Mouse (Mus musculus): ENCODE data around the gene Tns1.
"Not testable (repeated sequence)": the region's sequence is repeated elsewhere in the genome, so short reads cannot be mapped to it uniquely, and the experiment has no call there.

Gene Tns1

GRCm38 (mm10) chr1:74124021-74124981, at the start of gene Tns1:
Gene Tns1 (minus strand): TSS chr1:74124449.
- no peak for DNase-seq (ENCODE audit: low read depth, low spot score)

GRCm38 (mm10) chr1:74172722-74173121, 48.5 kb upstream of the Tns1 start:
- DNase-seq (ENCODE audit: low read depth, low spot score): no peak

- no peak for DNase-seq (ENCODE audit: low read depth, low spot score)
These were observed 45.5 kb upstream of the Tns1 start for GRCm38 (mm10) chr1:74169721-74170120.

- DNase-seq (ENCODE audit: low read depth, low spot score): no peak
These were observed 42.9 kb upstream of the Tns1 start for GRCm38 (mm10) chr1:74167136-74167535.

- DNase-seq (ENCODE audit: low read depth, low spot score): no peak
These were observed 35.8 kb upstream of the Tns1 start for GRCm38 (mm10) chr1:74160036-74160435.

- DNase-seq (ENCODE audit: low read depth, low spot score): not testable (repeated sequence)
These were observed 35.4 kb upstream of the Tns1 start for GRCm38 (mm10) chr1:74159613-74160012.

- DNase-seq (ENCODE audit: low read depth, low spot score): no peak
These were observed 32.2 kb upstream of the Tns1 start for GRCm38 (mm10) chr1:74156381-74156910.

GRCm38 (mm10) chr1:74155435-74156012, 31.3 kb upstream of the Tns1 start:
- no peak for DNase-seq (ENCODE audit: low read depth, low spot score)

GRCm38 (mm10) chr1:74153461-74154184, 29.4 kb upstream of the Tns1 start, which contains the start of gene Cxcr2:
Gene Cxcr2 (plus strand): TSS chr1:74153989.
- no peak for DNase-seq (ENCODE audit: low read depth, low spot score)

- no peak for DNase-seq (ENCODE audit: low read depth, low spot score)
These were observed 26.8 kb upstream of the Tns1 start for GRCm38 (mm10) chr1:74151091-74151490.

GRCm38 (mm10) chr1:74150101-74150500, 25.9 kb upstream of the Tns1 start:
- DNase-seq (ENCODE audit: low read depth, low spot score): no peak

- DNase-seq (ENCODE audit: low read depth, low spot score): no peak
These were observed 25.0 kb upstream of the Tns1 start for GRCm38 (mm10) chr1:74149106-74149885.

GRCm38 (mm10) chr1:74141781-74142180, 17.5 kb upstream of the Tns1 start:
- no peak for DNase-seq (ENCODE audit: low read depth, low spot score)

- no peak for DNase-seq (ENCODE audit: low read depth, low spot score)
These were observed 15.2 kb upstream of the Tns1 start for GRCm38 (mm10) chr1:74139415-74139814.

- no peak for DNase-seq (ENCODE audit: low read depth, low spot score)
These were observed 11.2 kb upstream of the Tns1 start for GRCm38 (mm10) chr1:74135326-74135950.

- DNase-seq (ENCODE audit: low read depth, low spot score): peak; percentile 47
These were observed 9.7 kb upstream of the Tns1 start for GRCm38 (mm10) chr1:74133954-74134353.

- DNase-seq (ENCODE audit: low read depth, low spot score): no peak
These were observed 7.8 kb upstream of the Tns1 start for GRCm38 (mm10) chr1:74132011-74132410.

- DNase-seq (ENCODE audit: low read depth, low spot score): no peak
These were observed 6.8 kb upstream of the Tns1 start for GRCm38 (mm10) chr1:74130883-74131659.

GRCm38 (mm10) chr1:74124991-74125552, 823 bp upstream of the Tns1 start, which contains the start of gene Rufy4:
Gene Rufy4 (plus strand): TSS chr1:74125541.
- peak; percentile 60 for DNase-seq (ENCODE audit: low read depth, low spot score)
